Mouse (Mus musculus): ENCODE data around the gene Pts.

GRCm38 (mm10) chr9:50499781-50500180 is 28.7 kb downstream of the Pts start:
- TF ChIP-seq POLR2A (IDR thresholded peaks at IDR 0.05; ENCODE audit: low read depth, low read length): no peak
- TF ChIP-seq CTCF (conservative IDR thresholded peaks at IDR 0.05; ENCODE audit: insufficient read depth, insufficient read length, low read depth, low read length): no peak

Measured in kidney, adult 2 months (tissue).